Mouse (Mus musculus) hindbrain, embryonic 14.5 days (tissue): ENCODE measurements at regions not wholly inside any gene's neighbourhood (a gene's known extent, or its start where the extent isn't known, plus 50 kb on each side); places are given as distances from the start of the nearest gene placed in this dataset.
"Not testable (repeated sequence)": the region's sequence is repeated elsewhere in the genome, so short reads cannot be mapped to it uniquely, and the experiment has no call there.

Source experiments
- ATAC-seq: fragments of 200-750 bp; cut with Nextera tagmentation; 2 replicates; pipeline ENCODE4 v1.8.0; 2017; ENCODE audit warnings: moderate number of reproducible peaks, mild to moderate bottlenecking, moderate TSS enrichment, moderate library complexity; ENCODE audit not compliant: low FRiP score
- DNase-seq: peaks from one replicate; pipeline ENCODE4 v3.0.0-alpha.2; 2015; ENCODE audit warnings: low spot score
- H3K27ac ChIP-seq: fragments of 300-500 bp; sonication (generic); 2 replicates; pipeline ENCODE4 v1.5.1; 2014; ENCODE audit warnings: mild to moderate bottlenecking, moderate library complexity
- H3K27me3 ChIP-seq: fragments of 300-500 bp; sonication (generic); 2 replicates; pipeline ENCODE4 v1.6.1; 2014; ENCODE audit warnings: mild to moderate bottlenecking, low read length, mixed read lengths; ENCODE audit not compliant: control insufficient read depth, insufficient read depth
- H3K36me3 ChIP-seq: fragments of 300-500 bp; sonication (generic); replicated peaks from 2 replicates; pipeline ENCODE4 v1.6.1; 2014; ENCODE audit not compliant: control insufficient read depth, insufficient read depth
- H3K4me1 ChIP-seq: fragments of 300-500 bp; sonication (generic); replicated peaks from 2 replicates; pipeline ENCODE4 v1.6.1; 2014; ENCODE audit warnings: antibody characterized with exemption, low read length, mixed read lengths; ENCODE audit not compliant: control insufficient read depth, insufficient read depth
- H3K4me2 ChIP-seq: fragments of 300-500 bp; sonication (generic); replicated peaks from 2 replicates; pipeline ENCODE4 v1.6.1; 2014; ENCODE audit warnings: mild to moderate bottlenecking, moderate library complexity
- H3K4me3 ChIP-seq: fragments of 300-500 bp; sonication (generic); replicated peaks from 2 replicates; pipeline ENCODE4 v1.5.1; 2014; ENCODE audit warnings: mild to moderate bottlenecking, low read length
- H3K9ac ChIP-seq: fragments of 300-500 bp; sonication (generic); 2 replicates; pipeline ENCODE4 v1.6.1; 2014
- H3K9me3 ChIP-seq: fragments of 300-500 bp; sonication (generic); 2 replicates; pipeline ENCODE4 v1.6.1; 2016; ENCODE audit warnings: low read length; ENCODE audit not compliant: control insufficient read depth
- WGBS: fragments of 180-500 bp; shearing (Covaris S2); extraction: QIAGEN DNeasy Blood & Tissue Kit; methylation state at CpG from one replicate; pipeline ENCODE4 v1.1.7; 2014; 5-methylcytosine and 5-hydroxymethylcytosine counted together

- no peaks in the 10 kb centered on the region for H3K27me3 ChIP-seq
- no peaks in the 10 kb centered on the region for H3K4me1 ChIP-seq
- DNase-seq = peak; percentile 88
- no peaks in the 10 kb centered on the region for H3K36me3 ChIP-seq
- 47% methylated on average over 4 of the region's 4 CpGs for WGBS
- no peak overlapping the region for H3K4me2 ChIP-seq
- H3K9me3 ChIP-seq = no peaks in the 10 kb centered on the region
- no peak for ATAC-seq
- no peak overlapping the region for H3K4me3 ChIP-seq
- no peak overlapping the region for H3K9ac ChIP-seq
- no peak overlapping the region for H3K27ac ChIP-seq
Measured at GRCm38 (mm10) chr6:95058017-95058416, 59.0 kb upstream of the Kbtbd8 start.

GRCm38 (mm10) chr6:95056222-95056621 lies 60.8 kb upstream of the Kbtbd8 start:
- Histone ChIP-seq H3K27me3 (no peaks in the 10 kb centered on the region), H3K36me3 (no peaks in the 10 kb centered on the region), H3K4me1 (no peaks in the 10 kb centered on the region), H3K9me3 (no peaks in the 10 kb centered on the region), H3K4me3 (no peak overlapping the region), H3K9ac (no peak overlapping the region), H3K4me2 (no peak overlapping the region), H3K27ac (no peak overlapping the region)
- WGBS = 94% methylated on average over 2 of the region's 2 CpGs
- DNase-seq (no peak), ATAC-seq (no peak)

GRCm38 (mm10) chr6:95053717-95054382 lies 63.2 kb upstream of the Kbtbd8 start:
- Histone ChIP-seq H3K4me3 (no peak overlapping the region), H3K36me3 (no peaks in the 10 kb centered on the region), H3K9me3 (no peaks in the 10 kb centered on the region), H3K4me2 (no peak overlapping the region), H3K4me1 (no peaks in the 10 kb centered on the region), H3K27ac (no peak overlapping the region), H3K27me3 (no peaks in the 10 kb centered on the region), H3K9ac (no peak overlapping the region)
- 76% methylated on average over 9 of the region's 9 CpGs for WGBS
- no peak for DNase-seq
- no peak for ATAC-seq

DNA sequence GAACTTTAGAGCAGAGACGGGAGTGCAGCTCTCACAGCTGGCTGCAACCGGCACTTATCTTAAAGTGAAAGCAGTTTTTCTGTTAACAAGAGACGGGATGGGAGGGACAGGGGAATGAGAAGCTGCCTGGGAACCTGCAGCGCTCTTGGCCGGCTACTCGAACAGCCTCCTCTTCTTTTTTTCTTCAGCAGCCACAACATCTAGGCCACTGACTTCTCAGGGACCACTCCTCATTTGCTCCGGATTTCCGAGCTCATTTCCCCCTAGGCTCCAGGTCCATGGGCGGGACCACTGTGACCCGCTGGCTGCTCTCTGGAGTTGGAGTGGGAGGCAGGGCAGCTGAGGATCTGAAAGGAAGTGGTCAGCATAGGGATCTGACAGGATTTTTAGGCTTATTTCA lies 75.7 kb upstream of the Kbtbd8 start:
- not testable (repeated sequence) for H3K4me2 ChIP-seq, H3K9ac ChIP-seq, H3K4me3 ChIP-seq, H3K27me3 ChIP-seq, DNase-seq, H3K36me3 ChIP-seq, H3K27ac ChIP-seq, H3K4me1 ChIP-seq, ATAC-seq, H3K9me3 ChIP-seq
- 14% methylated on average over 6 of the region's 10 CpGs for WGBS

DNA sequence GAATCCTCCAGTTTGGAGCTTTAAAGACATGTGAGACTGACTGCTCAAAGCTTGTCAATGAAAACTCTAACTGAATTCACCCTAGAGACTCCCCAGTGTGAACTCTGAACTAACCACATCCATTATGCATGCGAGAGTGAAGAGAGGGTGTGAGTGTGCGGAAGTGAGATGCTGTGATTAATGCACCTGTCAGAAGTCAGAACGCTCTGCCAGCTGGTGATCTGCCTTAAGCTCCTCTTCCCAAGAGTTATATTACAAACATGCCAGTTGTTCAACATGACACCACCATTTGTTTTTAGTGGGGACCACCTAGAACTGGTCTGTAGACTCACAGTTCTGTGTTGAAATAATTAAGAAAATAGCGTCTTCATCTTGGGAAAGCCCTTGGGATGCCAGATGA lies 92.8 kb upstream of the Kbtbd8 start:
- Histone ChIP-seq H3K4me1 (peaks cover 9% of the 10 kb centered on the region; the same call in 1 of the 2 replicates), H3K27me3 (no peaks in the 10 kb centered on the region), H3K9me3 (no peaks in the 10 kb centered on the region), H3K36me3 (no peaks in the 10 kb centered on the region), H3K9ac (no peak overlapping the region), H3K4me3 (no peak overlapping the region), H3K27ac (no peak overlapping the region), H3K4me2 (no peak overlapping the region)
- WGBS = 12% methylated on average over 4 of the region's 4 CpGs
- DNase-seq (peak; percentile 31), ATAC-seq (no peak)

DNA sequence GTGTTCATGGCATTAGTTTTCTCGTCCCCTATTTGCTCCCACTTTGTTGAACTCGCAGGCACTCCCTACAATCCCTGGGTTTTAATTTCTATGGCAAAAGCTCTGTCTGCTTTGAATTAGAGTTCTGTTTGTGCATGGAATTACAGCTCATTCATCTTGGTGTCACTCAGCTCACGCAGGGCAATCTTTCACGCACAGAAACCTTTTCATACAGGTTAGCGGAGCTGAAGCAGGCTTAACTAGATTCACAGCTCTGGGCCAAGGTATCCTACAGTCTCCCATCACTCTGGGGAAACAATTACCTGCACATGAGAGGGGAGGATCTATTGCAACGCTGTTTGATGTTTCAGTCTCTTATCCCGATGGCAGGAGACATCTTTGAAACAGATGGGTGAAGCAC lies 95.3 kb upstream of the Kbtbd8 start:
- Histone ChIP-seq H3K9me3 (no peaks in the 10 kb centered on the region), H3K27ac (no peak overlapping the region), H3K9ac (no peak overlapping the region), H3K4me3 (no peak overlapping the region), H3K4me2 (no peak overlapping the region), H3K4me1 (peaks cover 13% of the 10 kb centered on the region; the same call in 1 of the 2 replicates), H3K36me3 (no peaks in the 10 kb centered on the region), H3K27me3 (no peaks in the 10 kb centered on the region)
- no peak for DNase-seq
- 17% methylated on average over 7 of the region's 7 CpGs for WGBS
- ATAC-seq = no peak

GRCm38 (mm10) chr6:95017911-95018310 lies 99.1 kb upstream of the Kbtbd8 start:
- Histone ChIP-seq H3K27ac (no peak overlapping the region; the same call in 1 of the 2 replicates), H3K4me2 (no peak overlapping the region), H3K27me3 (no peaks in the 10 kb centered on the region), H3K9me3 (no peaks in the 10 kb centered on the region), H3K36me3 (no peaks in the 10 kb centered on the region), H3K4me3 (no peak overlapping the region), H3K4me1 (peaks cover 10% of the 10 kb centered on the region; the same call in 1 of the 2 replicates), H3K9ac (no peak overlapping the region)
- 15% methylated on average over 4 of the region's 4 CpGs for WGBS
- DNase-seq (no peak), ATAC-seq (no peak)

GRCm38 (mm10) chr6:95017484-95017883 lies 99.6 kb upstream of the Kbtbd8 start:
- H3K9ac ChIP-seq = no peak overlapping the region
- no peak overlapping the region for H3K27ac ChIP-seq
- 43% methylated on average over 3 of the region's 3 CpGs for WGBS
- ATAC-seq (no peak), DNase-seq (no peak)
- H3K27me3 ChIP-seq = no peaks in the 10 kb centered on the region
- H3K9me3 ChIP-seq = no peaks in the 10 kb centered on the region
- H3K4me1 ChIP-seq = peaks cover 10% of the 10 kb centered on the region; the same call in 1 of the 2 replicates
- no peak overlapping the region for H3K4me2 ChIP-seq
- no peaks in the 10 kb centered on the region for H3K36me3 ChIP-seq
- no peak overlapping the region for H3K4me3 ChIP-seq

GRCm38 (mm10) chr6:95013096-95013495 lies 103.9 kb upstream of the Kbtbd8 start:
- H3K9ac ChIP-seq = no peak overlapping the region
- H3K36me3 ChIP-seq = no peaks in the 10 kb centered on the region
- H3K4me3 ChIP-seq = no peak overlapping the region
- no peak for ATAC-seq
- peaks cover 4% of the 10 kb centered on the region; the same call in 1 of the 2 replicates for H3K4me1 ChIP-seq
- DNase-seq = no peak
- H3K4me2 ChIP-seq = no peak overlapping the region
- no peak overlapping the region for H3K27ac ChIP-seq
- no peaks in the 10 kb centered on the region for H3K9me3 ChIP-seq
- 38% methylated on average over 5 of the region's 5 CpGs for WGBS
- H3K27me3 ChIP-seq = no peaks in the 10 kb centered on the region

- no peak for DNase-seq
- no peak overlapping the region for H3K4me3 ChIP-seq
- H3K27ac ChIP-seq = no peak overlapping the region
- 90% methylated on average over 2 of the region's 2 CpGs for WGBS
- H3K9ac ChIP-seq = no peak overlapping the region
- no peak overlapping the region for H3K4me2 ChIP-seq
- no peaks in the 10 kb centered on the region for H3K9me3 ChIP-seq
- no peaks in the 10 kb centered on the region for H3K36me3 ChIP-seq
- no peak for ATAC-seq
- no peaks in the 10 kb centered on the region for H3K4me1 ChIP-seq
- H3K27me3 ChIP-seq = no peaks in the 10 kb centered on the region
Measured at GRCm38 (mm10) chr6:95006485-95006884, 110.6 kb upstream of the Kbtbd8 start.
